Mouse (Mus musculus): ENCODE results near the gene Magi2. TPM values are rescaled to one million over a fixed set of nuclear protein-coding genes. Genes with fewer than 3 reads are reported as not detected.

The Magi2 gene
- total RNA-seq, 2 experiments from 2014 or later: 92.3 to 96.4 TPM

DNA sequence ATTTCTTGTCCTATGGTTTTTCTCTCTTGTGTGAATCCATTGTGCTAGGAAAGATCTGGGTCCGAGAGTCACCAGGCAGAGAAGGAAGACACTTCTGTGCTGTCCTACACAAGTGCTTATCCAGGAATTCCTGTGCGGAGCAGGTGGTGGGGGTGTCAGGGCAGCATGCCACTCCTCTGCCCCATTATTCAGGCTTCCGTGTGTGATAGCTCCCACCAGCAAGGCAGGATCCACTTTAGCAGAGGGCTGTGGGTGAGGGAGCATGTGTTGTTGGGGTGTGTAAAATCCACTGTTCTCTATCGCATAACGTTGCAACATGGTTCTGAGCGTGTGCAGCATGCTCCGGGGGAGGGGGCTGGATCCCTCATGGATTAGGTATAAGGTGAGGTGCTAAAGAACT is 682.8 kb downstream of the Magi2 start:
- peak; percentile 46 to 50 for DNase-seq (ENCODE audit: low spot score in 2 of 2)

DNA sequence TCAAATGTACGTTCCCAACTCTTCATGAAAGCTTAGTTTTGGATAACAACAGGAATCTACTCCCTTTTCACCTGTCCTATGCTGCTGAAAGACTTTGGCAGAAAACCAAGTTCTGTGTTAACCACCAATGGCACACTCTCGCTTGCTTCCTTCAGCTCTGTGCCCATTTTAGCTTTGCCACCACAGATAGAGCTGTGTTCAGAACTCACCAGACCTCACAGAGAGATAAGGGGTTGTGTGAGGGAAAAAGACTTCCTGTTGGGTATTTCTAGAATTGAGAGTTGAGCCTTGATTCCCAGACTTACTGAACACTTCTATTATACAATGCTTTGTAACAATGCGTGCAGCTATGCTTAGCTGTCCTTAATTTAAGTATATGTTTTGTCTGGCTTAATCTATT is 705.3 kb downstream of the Magi2 start:
- no peak for DNase-seq (ENCODE audit: low spot score in 2 of 2)

DNA sequence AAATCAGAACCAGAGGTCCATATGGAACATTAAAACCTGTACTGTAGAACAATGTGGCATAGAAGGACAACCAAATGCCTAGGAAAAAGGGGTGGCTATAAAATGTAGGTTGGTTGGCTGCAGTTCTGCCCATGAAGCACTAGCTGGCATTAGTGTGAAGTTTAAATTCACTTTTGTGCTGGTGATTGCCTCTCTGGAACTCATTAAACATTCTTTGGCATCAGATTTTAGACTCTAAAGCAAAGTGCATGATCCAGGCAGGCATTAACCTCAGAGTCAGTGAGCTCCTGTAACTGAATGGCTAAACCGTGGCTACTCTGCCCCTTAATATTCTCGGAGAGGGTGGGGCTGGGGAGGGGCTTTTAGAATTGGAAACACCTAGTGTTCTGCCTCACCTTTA is 706.4 kb downstream of the Magi2 start:
- no peak for DNase-seq (ENCODE audit: low spot score in 2 of 2)

DNA sequence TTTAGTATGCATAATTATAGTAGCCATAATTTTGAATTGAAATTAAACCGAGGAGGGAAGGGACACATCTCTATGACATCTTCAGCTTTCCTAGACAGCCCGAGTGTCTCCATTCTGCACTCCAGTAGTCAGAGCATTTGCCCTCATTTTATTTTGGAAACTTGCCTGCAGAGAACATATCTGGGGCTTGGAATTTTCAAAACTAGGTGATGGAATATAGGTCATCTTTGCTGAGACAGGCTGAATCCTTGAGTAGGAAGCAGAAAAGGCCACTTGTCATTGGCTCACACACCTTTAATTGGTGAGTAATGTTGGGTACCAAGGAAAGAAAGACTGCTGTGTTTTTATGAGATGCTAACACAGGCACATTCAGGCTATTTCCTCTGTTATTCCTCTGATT is 724.3 kb downstream of the Magi2 start:
- DNase-seq (ENCODE audit: low spot score in 2 of 2): no peak

DNA sequence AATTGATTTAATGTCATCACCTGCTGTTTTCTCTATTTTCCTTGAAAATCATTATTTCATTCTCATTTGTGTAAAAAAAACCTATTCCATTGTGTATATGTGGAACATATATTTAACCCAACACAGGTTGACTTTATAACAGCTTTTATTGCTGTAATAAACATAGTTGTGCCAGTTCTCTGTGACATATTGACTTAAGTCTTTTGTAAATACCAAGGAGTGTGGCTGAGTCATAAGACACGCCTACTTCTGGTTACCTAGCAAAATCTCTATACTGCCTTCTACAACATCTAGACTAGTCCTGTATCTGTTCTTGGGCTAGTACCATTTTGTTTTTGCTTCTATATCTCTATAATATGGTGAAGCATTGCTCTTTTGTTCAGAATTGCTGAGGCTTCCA is 737.3 kb downstream of the Magi2 start:
- no peak for DNase-seq (ENCODE audit: low spot score in 2 of 2)

DNA sequence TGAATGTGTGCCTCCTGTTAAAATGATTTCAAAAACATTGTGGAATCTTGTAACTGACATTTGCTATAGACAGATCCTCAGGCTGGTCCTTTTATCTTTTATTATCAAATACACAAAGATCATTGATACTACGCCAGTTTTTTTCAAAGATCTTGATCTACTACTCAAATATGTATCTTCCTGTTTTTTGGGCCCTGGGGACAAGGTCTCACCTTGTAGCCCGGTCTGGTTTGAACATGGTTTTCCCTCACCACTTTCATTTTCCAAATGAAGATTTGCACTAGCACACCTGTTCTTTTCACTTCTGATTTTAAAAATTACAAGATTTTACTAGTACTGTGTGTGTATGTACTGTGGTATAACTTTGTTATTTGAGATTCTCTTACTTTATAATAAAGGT is 745.9 kb downstream of the Magi2 start:
- DNase-seq (ENCODE audit: low spot score in 2 of 2): no peak

DNA sequence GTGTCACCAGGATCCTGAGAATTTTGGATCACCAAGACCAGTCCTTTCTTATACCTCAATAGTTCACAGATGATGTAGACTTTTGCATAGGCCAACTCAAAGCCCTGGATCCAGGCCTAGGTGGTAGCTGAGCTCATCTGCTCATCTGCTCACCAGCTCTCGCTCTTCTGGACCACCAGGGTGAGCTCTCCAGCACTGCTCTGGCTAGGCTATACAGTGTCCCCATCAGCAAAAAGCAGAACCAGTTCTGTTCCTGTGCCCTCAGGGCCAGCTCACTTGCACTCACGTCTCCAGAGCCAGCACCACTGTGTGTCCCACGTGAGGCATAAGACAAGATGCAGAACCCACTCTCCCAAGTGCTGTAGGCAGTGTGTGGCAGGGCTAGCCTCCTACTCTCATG is 747.0 kb downstream of the Magi2 start:
- DNase-seq (ENCODE audit: low spot score in 2 of 2): no peak

DNA sequence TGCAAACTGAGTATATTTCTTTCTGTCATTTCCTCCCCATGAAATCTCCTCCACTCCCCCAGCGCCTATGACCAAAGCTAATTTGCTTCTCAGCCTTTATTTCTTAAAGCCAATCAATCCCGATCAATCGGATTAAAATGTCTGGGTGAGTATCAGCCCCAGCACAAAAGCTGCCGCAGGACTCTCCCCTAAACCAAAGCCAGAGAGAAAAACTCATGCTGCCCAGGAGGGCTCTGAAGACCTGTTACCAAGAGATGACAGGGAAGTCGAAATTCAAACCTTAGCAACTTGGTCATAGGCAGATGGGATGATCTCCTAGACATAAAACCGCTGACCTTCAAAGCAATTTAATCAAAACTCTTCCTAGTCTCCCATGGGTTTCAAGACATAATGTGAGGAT is 754.7 kb downstream of the Magi2 start:
- DNase-seq (ENCODE audit: low spot score in 2 of 2): no peak

DNA sequence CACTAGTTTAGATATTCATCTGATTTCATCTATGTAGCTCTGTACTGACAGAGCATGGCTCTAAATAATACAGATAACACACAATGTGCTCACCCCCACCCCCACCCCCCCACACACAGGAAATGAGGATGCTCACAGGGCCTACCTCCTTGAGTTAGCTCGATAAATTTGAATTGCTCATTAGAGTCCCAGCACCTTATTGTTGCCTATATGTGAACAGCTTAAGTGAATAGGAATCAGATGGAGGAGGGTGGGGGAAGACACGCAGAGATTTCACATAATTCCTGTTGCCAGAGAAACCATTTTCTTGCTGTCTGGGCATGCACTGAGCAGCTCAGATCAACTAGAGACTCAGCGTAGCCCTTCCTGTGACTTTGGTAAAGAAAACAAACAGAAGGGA is 755.2 kb downstream of the Magi2 start:
- DNase-seq (ENCODE audit: low spot score in 2 of 2): no peak

DNA sequence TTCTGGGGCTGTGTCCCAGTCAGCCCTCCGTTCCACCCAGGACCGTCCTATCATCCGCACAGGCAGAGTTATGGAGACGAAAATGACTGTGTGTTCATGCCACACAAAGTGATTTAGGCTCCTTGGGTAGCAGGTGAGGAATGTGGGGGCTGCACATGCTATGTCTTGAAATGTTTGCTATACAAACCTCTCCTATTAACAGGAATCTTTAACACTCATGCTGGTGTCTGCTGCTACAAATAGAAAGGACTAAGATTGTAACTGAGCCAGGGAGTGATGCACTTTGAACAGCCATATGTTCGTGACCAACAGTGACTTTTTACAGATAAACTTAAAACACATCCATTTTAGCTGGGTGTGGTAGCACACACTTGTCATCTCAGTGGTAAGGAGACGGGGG is 772.6 kb downstream of the Magi2 start:
- no peak for DNase-seq (ENCODE audit: low spot score in 2 of 2)

DNA sequence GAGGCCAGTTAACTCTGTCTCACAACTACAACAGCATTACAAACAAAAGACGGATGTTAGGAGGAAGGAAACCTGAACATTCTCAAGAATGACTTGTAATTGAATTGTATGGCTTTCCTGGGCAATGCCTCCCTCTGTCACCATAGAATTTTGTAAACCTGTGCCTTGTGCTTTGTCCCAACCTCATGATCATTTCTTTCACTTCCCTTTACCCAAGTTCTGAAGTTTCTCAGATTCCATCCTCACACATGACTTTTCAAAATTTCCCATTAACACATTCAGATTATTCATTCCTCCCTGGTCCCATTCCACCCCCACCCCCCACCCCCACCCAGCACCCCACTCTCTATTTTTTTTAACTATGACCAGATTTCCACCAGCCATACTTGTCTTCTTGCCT is 773.1 kb downstream of the Magi2 start:
- no peak for DNase-seq (ENCODE audit: low spot score in 2 of 2)

DNA sequence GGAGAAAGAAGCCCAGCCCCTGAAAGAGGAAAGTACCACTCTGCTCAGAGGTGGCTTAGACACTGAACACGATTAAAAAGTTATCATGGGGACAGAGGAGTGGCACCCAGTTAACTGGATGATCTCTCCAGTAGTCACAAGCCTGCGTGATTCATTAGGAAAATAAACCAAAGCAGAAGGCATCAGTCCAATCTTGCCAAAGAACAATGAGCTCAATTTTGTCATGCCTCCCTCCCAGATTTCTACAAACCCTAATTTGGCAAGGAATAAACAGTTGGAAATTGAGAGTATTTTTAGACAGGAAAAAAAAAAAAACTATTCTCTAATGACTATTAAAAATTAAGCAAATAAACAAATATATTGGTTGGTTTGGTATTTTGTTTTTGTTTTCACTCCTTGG is 779.8 kb downstream of the Magi2 start:
- no peak for DNase-seq (ENCODE audit: low spot score in 2 of 2)

DNA sequence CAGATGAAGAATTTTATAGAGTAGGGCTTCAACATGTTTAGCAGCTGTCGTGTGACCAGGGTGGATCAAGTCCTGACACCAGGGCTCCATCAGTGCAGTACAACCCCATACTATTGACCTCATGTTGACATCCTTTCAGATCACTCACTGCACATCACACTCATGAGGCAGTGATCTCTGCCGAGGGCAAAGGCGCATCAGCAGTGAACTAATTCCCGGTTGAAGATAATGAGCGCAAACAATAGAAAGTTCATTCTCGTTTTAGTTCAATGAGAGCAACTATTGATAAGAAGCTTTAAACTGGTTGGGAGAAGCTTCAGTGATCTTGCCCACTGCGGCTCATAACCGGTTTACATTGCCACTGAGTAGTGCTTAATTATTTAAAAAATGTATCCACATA is 780.4 kb downstream of the Magi2 start:
- DNase-seq (ENCODE audit: low spot score in 2 of 2): no peak

DNA sequence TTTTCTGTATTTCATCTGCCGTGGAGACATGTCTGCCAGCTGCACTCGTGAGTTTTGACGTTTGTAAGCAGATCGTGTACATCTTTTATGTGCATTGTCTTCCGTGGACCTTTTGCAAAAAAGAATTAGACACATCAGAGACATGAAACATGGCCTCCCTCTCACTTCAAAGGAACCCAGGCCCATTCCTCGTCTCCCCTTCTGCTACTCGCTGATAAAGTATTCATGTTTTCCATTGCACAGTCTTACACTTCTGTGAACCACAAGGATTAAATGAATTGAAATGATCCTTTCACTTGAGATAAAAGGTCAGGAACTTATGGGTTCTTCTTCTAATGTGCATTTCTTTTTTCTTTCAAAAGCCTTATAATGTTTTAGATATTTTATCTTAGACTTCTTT is 783.4 kb downstream of the Magi2 start:
- DNase-seq (ENCODE audit: low spot score in 2 of 2): no peak

DNA sequence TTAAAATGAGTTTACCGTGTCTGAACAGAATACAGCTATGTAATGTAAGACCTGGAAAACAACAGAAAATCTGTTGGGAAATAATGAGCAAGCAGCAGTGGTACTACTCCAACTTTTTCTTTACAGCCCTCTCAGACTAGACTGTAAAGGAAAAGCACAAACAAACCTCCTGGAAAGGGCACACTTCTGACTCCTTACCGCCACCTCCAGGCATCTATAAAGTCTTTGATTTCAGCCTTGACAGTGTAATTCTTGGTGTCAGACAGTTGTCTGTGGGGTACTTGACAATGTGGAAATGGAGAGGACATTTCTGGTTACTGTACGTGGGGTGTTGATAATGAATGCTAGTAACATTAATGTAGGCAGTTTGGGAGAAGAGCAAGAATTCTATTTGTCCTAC is 791.2 kb downstream of the Magi2 start:
- DNase-seq (ENCODE audit: low spot score in 2 of 2): no peak

DNA sequence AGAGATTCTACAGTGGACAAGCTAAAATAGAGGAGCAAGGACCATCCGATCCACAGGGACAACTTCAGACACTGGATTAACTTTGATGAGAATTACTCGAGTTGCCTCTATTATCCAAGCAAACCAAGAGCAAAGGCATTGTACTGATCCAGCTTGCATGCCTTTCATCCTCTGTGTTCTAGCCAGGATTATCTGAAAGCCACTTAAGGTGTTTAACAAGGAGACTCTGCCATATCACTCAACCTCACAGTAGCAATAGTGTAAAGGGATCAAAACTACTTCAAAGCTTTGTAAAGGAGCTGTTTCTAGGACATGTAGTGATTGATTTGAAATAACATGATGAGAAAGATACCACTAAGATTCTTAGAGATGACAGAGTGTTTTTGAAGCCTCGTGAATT is 819.8 kb downstream of the Magi2 start:
- no peak for DNase-seq (ENCODE audit: low spot score in 2 of 2)

DNA sequence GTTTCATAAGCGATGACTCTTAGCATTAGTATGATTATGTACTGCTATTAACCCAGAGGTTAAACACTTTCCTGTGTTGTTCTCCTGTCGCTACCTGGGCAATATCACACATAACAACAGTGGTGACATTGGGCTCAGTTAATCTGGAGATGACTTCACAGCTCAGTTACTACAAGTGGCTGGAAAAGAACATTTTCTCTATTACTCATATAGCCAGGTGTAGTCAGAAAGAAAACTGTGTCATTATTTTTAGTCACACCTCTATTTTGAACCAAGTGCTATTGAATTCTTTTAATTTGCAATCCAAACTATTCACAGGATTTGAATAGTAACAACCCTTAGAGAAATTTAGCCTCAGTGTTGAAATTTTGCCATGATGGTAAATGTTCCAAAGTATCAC is 821.5 kb downstream of the Magi2 start:
- no peak for DNase-seq (ENCODE audit: low spot score in 2 of 2)

DNA sequence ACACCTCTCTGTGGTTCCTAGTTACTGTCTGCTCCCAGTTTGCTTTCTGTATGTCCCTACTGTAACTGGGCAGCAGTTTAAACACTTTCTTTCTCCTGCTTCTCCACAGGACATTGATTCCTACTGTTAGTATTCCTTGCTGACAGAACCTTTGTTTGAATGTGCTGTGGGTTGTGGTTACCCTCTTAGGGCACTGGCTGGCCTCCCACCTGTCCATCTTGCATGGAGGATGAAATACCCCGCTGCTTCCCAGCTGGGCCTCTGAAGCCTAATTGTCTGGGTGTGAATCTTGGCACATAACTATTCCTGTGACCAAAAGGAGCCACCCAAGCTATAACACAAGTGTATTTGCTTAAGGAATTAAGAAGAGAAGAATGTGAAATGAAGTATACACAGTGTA is 823.4 kb downstream of the Magi2 start:
- DNase-seq (ENCODE audit: low spot score in 2 of 2): no peak

DNA sequence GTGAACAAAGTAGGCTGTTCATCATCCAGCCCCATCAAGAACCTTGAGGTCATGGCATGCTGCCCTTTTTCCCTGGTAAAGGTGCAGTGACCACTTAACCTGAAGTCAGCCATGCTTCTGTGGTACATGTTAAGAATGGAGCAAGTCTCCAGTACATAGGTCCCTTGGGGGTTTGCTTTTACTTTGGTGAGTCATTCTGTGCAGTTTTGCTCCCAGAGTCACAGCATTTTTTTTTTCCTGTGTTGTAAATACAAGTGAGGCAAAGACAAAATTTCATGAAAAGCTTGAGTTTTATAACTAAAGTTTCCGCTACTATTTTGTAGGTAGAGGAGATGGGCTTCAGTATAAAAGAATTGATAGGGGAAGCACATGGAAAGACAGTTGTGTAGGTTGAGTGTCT is 828.2 kb downstream of the Magi2 start:
- DNase-seq (ENCODE audit: low spot score in 2 of 2): no peak

DNA sequence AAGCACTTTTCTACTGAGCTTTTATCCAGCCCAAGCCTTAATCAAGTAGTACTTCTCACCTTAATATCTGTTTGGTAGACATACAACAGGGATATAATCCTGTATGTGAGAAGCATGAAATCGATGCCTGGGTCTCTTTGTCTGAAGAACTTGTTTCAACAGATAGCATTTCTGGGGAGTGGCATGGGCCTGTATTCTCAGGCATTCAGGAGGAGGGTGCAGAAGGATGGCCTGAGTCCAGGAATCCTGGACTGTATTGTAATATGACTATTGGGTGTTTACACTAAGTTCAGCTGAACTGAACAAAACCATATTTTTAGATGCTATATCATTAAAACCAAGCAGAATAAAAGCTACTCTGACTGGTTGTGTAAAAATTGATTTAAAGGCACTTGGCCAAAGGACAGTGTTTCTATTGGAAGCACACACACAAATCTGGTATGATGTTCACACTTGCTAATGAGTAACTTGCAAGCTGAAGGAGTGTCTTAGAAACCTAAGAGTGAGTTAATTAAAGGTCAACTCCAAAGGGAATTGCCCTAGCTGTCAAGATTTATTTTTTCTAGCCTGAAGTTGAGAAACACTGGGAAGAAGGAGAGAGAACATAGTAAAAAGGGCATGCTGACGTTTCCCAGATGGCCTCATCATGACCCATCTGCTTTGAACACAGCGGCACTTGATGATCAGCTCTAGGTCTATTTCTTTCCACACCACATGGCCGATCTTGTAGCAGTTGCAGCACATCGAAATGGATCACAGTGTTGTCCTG is 829.4 kb downstream of the Magi2 start:
- no peak for DNase-seq (ENCODE audit: low spot score in 2 of 2)

DNA sequence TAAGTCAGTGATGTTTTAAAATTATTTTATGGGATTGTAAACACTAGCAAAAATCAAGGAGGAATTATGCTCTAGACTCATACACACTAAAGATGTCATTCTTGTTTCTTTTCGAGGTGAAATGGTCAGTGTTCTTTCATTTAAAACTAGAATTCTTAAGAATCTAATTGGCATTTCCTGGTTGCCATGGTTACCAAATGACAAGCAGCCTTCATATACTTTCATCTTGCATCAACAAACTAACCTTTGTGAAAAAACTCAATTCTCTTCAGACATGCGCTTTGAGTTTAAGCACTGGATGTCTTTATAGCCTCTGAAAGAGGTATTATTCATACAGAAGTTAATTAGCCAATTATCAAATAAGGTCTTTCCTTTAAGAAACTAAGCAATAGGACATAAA is 830.0 kb downstream of the Magi2 start:
- no peak for DNase-seq (ENCODE audit: low spot score in 2 of 2)

DNA sequence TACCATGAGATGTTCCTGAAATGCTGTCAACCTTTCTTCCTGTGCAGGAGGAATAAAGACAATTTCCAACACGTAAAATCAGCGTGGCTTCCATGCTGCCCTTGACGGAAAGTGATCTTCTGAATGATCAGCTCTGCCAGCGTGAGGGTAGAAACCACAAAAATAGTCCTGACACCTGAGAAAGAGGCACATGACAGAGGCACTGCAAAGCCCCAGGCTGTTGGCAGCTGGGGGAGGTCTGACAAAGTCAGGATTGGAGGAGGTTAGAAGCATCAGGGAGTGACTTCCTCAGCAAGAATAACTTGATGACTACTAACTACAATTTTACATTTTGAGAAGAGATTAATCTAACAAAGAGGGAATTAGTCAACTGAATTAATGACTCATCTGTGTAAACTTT is 835.2 kb downstream of the Magi2 start:
- DNase-seq (ENCODE audit: low spot score in 2 of 2): no peak

DNA sequence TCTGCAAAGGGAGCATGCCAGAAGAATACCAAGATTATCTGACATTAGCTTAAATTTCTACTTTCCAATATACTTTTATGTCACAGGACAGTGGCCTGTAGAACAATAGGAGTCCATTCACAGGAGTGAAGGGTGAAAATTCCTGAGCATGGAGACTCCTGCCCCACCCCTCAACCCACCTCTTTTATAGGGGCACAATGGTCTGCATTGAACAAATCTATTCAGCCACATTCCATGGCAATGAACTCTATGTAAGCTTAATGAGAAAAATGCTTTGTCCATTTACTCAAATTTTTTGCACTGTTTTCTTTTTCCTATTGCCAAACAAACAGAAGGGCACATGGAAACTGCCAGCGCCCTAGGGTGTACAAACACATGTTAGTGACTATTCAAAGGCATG is 838.2 kb downstream of the Magi2 start:
- DNase-seq (ENCODE audit: low spot score in 2 of 2): no peak

DNA sequence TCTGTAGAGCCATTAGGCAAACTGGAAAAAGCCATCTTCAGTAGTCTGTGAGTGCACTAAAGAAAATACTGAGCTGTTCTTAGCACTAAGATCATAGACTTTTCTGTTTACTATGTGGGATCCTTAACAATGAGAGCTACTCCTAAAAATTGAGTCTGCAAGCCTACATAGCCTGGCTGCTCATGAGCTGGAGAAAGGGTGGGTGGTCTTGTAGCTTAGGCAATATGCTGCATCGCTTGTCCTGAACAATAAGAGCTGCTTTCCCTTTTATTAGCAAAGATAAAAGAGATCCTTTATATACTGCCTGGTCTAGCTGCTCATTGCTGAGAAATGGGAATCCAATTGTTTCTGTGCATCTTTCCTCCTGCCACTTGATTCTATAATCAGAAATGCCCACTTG is 841.7 kb downstream of the Magi2 start:
- no peak for DNase-seq (ENCODE audit: low spot score in 2 of 2)

Data from layer of hippocampus, postnatal 10 days (tissue).